Mouse (Mus musculus): Measurements from ENCODE around the gene Tunar.

Gene Tunar

GRCm38 (mm10) chr12:105406008-105406407 is 72.3 kb downstream of the Tunar start:
- no peak for DNase-seq

- DNase-seq, result no peak
Observed at GRCm38 (mm10) chr12:105413909-105414308, 80.2 kb downstream of the Tunar start.

- DNase-seq, result no peak
Observed at GRCm38 (mm10) chr12:105420476-105420875, 86.8 kb downstream of the Tunar start.

- DNase-seq, result no peak
Observed at GRCm38 (mm10) chr12:105426541-105426940, 92.9 kb downstream of the Tunar start.

GRCm38 (mm10) chr12:105427039-105427757 is 93.5 kb downstream of the Tunar start:
- peak; percentile 79 to 82 for DNase-seq

- no peak for DNase-seq
Observed at GRCm38 (mm10) chr12:105431872-105432271, 98.2 kb downstream of the Tunar start.

- DNase-seq, result no peak
Observed at GRCm38 (mm10) chr12:105432807-105433206, 99.1 kb downstream of the Tunar start.
